Mouse (Mus musculus): ENCODE results near the gene Dnajb13. TPM values are rescaled to one million over a fixed set of nuclear protein-coding genes. Genes with fewer than 3 reads are reported as not detected.

Gene Dnajb13
- polyA plus RNA-seq, 1 experiment from 2014 or later: 5.0 TPM

DNA sequence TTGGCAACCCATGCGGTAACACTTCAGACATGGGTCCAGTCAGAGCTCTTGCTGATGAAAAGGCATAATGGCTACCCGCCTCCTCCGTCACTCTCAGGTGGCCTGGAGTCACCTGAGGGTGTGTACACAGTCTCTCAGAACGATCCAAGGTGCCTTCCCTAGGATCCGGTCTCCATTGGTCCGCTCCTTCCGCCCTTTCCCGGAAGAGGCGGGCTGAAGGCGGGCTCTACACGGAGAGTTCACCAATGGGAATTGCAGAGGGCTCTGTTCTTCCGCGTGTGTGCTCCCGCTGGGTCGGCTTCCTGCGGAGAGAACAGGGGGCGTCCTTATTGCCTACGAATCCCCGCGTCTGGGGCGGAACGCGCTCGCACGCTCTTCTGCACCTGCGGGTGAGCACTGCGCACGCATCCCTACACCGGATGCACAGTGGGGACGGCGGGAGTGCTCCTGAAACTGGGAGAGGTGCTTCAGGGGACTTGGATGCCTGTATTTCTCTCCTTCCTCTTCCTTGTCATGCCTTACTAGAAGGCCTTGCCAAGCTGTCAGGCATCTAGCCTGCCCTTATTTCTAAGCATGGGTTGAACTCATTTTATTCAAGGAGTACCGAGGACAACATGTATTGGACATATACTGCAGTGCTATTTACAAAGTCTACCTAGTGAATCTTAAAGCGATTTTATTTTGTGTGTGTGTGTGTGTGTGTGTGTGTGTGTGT, 22.2 kb upstream of the Dnajb13 start, which contains the start of gene Coa4:
TSS of gene Coa4 (plus strand) at position 268 of the 715 bp plus-strand sequence.
- WGBS: under 1% methylated on average over 33 of the region's 33 CpGs
- ATAC-seq (ENCODE audit: low FRiP score): peak; percentile 99
- H3K4me1 ChIP-seq: peaks cover 11% of the 10 kb centered on the region

DNA sequence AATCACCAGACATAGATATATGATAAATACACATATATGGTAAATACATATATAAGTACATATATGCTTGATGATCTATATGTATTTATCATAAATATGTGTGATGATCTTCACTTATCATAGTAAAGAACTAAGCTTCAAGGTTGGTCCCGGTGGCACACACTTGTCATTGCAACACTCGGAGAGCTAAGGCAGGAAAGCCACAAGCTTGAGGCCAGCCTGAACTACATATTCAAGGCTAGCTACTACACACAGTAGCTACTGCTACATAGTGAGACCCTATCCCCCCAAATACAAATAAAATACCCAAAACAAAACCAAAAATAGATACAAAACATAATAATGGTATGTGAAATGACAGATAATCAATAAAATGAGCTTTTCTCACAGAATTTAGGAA, 21.1 kb upstream of the Dnajb13 start:
- Histone ChIP-seq H3K27me3 (no peaks in the 10 kb centered on the region), H3K9me3 (replicated peaks) (no peaks in the 10 kb centered on the region), H3K4me1 (peaks cover 11% of the 10 kb centered on the region), H3K4me2 (replicated peaks) (no peak overlapping the region), H3K4me3 (no peak overlapping the region), H3K9ac (no peak overlapping the region), H3K36me3 (peaks cover 19% of the 10 kb centered on the region), H3K27ac (no peak overlapping the region)
- no peak for ATAC-seq (ENCODE audit: low FRiP score)
- 76% methylated on average over 2 of the region's 2 CpGs for WGBS

More for the DNA sequence above, 22.2 kb upstream of the Dnajb13 start, which contains the start of gene Coa4:
- H3K27me3 ChIP-seq: no peaks in the 10 kb centered on the region
- peak within 1 kb of the TSS; percentile 76 for H3K4me3 ChIP-seq
- peak within 1 kb of the TSS; percentile 78 for H3K9ac ChIP-seq
- no peaks in the 10 kb centered on the region for H3K9me3 ChIP-seq (replicated peaks)
- H3K36me3 ChIP-seq: peaks cover 19% of the 10 kb centered on the region
- peak within 1 kb of the TSS; percentile 70 for H3K4me2 ChIP-seq (replicated peaks)
- H3K27ac ChIP-seq: peak within 1 kb of the TSS; percentile 90

DNA sequence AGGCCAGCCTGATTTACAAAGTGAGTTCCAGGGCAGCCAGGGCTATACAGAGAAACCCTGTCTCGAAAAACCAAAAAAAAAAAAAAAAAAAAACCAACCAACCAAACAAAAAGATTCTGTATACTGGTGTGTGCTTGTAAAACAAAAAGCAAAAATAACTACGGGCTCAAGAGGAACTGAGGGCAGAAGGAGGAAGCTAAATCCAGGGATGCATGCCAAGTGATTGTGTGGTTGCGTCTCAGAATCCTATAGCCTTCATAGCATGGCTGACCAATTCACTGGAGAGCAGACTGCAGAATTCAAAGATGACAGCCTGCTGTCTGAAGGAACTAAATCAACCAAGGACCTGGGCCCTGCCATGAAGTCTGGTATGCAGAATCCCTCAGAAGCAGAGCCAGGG, 19.5 kb upstream of the Dnajb13 start:
- no peak for ATAC-seq (ENCODE audit: low FRiP score)
- no peak overlapping the region for H3K4me2 ChIP-seq (replicated peaks)
- H3K9me3 ChIP-seq (replicated peaks): no peaks in the 10 kb centered on the region
- H3K27me3 ChIP-seq: no peaks in the 10 kb centered on the region
- WGBS: 83% methylated on average over 3 of the region's 3 CpGs
- H3K4me3 ChIP-seq: no peak overlapping the region
- peaks cover 11% of the 10 kb centered on the region for H3K4me1 ChIP-seq
- H3K27ac ChIP-seq: no peak overlapping the region
- peaks cover 5% of the 10 kb centered on the region for H3K36me3 ChIP-seq
- H3K9ac ChIP-seq: no peak overlapping the region

DNA sequence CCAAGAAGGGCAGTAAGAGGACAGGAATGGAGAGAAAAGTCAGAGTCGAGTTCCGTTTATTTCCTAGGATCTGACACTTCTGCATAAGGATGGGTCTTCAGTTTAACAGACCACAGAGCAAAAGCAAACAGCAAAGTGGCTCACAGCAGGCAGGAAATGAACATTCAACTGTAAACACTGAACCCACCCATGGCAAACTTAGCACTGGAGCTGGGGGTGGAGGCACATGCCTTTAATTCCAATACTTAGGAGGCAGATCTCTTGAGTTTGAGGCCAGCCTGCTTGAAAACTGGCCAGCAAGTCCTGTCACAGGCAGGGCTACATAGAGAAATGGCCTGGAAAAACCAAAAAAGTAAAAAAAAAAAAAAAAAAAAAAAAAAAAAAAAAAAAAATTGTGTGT, 18.7 kb upstream of the Dnajb13 start:
- Histone ChIP-seq H3K36me3 (no peaks in the 10 kb centered on the region), H3K9me3 (replicated peaks) (no peaks in the 10 kb centered on the region), H3K4me1 (peaks cover 11% of the 10 kb centered on the region), H3K4me3 (no peak overlapping the region), H3K27ac (no peak overlapping the region), H3K4me2 (replicated peaks) (no peak overlapping the region), H3K27me3 (no peaks in the 10 kb centered on the region), H3K9ac (no peak overlapping the region)
- no peak for ATAC-seq (ENCODE audit: low FRiP score)
- 67% methylated on average over 2 of the region's 2 CpGs for WGBS

DNA sequence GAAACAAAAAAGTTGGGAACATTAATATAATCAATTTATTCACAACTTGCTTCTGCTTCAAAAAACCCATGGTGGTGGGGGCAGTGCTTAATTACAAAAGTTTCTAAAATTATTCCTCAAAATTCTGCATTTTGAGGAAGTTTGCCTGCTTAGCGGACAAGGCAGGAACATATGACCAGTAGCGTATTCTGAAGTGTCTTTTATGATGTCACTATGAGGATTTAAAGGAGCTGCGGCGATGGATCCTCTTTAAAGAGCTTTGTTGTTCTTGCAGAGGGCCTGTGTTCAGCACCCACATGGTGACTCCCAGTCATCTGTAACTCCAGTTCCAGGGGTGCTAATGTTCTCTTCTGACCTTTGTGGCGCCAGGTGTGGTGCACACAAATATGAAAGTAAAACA, 16.0 kb upstream of the Dnajb13 start:
- Histone ChIP-seq H3K4me1 (no peaks in the 10 kb centered on the region), H3K36me3 (no peaks in the 10 kb centered on the region), H3K4me3 (no peak overlapping the region), H3K27me3 (no peaks in the 10 kb centered on the region), H3K4me2 (replicated peaks) (no peak overlapping the region), H3K9me3 (replicated peaks) (no peaks in the 10 kb centered on the region), H3K9ac (no peak overlapping the region), H3K27ac (no peak overlapping the region)
- no peak for ATAC-seq (ENCODE audit: low FRiP score)
- WGBS: 92% methylated on average over 5 of the region's 5 CpGs

DNA sequence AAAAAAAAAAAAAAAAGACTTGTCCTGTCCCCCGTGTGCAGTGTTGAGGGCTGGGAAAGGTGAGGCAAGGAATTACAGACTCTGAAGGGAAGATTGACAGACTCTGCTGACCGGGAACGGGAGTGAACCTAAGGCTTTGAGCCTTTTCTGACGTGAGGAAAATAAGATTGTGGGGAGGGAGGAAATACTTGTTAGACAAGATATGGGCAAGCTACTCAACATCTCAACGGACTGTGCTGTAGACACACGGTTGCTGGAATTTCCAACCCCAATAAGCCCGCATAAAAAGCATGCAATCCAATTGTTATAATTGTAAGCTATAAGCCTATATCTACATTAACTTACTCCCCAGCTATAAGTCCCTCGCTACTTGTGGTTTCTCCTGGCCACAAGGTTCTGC, 9.9 kb upstream of the Dnajb13 start:
- Histone ChIP-seq H3K27ac (no peak overlapping the region), H3K36me3 (no peaks in the 10 kb centered on the region), H3K4me3 (no peak overlapping the region), H3K4me1 (no peaks in the 10 kb centered on the region), H3K4me2 (replicated peaks) (no peak overlapping the region), H3K9ac (no peak overlapping the region), H3K27me3 (no peaks in the 10 kb centered on the region), H3K9me3 (replicated peaks) (no peaks in the 10 kb centered on the region)
- ATAC-seq (ENCODE audit: low FRiP score): no peak
- 74% methylated on average over 8 of the region's 8 CpGs for WGBS

DNA sequence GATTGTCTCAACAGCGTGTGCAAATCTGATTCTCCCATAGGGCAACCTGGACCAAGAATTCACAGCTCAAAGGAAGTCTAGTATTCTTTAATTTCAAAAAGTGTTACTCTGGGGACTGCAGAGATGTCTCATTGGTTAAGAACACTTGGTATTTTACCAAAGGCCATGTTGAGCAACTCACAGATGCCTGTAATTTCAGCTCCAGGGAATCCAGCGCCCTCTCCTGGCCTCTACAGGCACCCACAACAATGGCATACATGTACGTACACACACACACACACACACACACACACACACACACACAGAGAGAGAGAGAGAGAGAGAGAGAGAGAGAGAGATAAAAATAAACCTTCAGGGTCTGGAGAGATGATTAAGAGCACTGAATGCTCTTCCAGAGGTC, 7.5 kb upstream of the Dnajb13 start:
- Histone ChIP-seq H3K27ac (no peak overlapping the region), H3K4me1 (0 out of 2 replicates have a peak, but pooled peaks cover 2% of the 10 kb centered on the region), H3K4me2 (replicated peaks) (no peak overlapping the region), H3K4me3 (no peak overlapping the region), H3K27me3 (no peaks in the 10 kb centered on the region), H3K9ac (no peak overlapping the region), H3K36me3 (no peaks in the 10 kb centered on the region), H3K9me3 (replicated peaks) (no peaks in the 10 kb centered on the region)
- WGBS: 82% methylated on average over 3 of the region's 3 CpGs
- no peak for ATAC-seq (ENCODE audit: low FRiP score)

DNA sequence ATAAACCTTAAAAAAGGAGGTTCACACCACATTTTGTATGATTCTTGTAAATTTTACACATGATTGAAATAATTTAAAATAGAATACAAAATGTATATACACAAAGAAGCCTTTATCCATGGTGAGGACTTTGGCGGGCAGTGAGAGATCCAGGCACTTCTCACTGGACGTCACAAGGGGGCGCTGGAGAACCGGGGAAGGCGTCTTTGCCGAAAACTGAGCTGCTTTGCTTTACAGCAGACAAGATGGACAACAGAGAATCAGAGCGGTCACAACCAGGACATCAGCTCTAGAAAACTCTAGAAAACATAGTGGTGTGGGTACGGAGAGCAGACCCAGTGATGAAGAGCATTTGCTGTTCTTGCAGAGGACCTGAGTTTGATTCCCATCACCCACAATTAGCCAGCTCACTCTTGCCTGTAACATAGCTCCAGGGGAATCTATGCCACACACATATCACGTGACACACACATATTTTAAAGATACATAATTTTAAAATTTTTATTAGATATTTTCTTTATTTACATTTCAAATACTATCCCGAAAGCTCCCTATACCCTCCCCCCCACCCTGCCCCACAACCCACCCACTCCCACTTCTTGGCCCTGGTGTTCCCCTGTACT, 6.0 kb upstream of the Dnajb13 start:
- Histone ChIP-seq H3K4me2 (replicated peaks) (no peak overlapping the region), H3K27ac (no peak overlapping the region), H3K9me3 (replicated peaks) (no peaks in the 10 kb centered on the region), H3K36me3 (no peaks in the 10 kb centered on the region), H3K4me3 (no peak overlapping the region), H3K27me3 (no peaks in the 10 kb centered on the region), H3K9ac (no peak overlapping the region), H3K4me1 (0 out of 2 replicates have a peak, but pooled peaks cover 2% of the 10 kb centered on the region)
- 21% methylated on average over 10 of the region's 10 CpGs for WGBS
- ATAC-seq (ENCODE audit: low FRiP score): peak; percentile 60; the same call in 1 of the 2 replicates

DNA sequence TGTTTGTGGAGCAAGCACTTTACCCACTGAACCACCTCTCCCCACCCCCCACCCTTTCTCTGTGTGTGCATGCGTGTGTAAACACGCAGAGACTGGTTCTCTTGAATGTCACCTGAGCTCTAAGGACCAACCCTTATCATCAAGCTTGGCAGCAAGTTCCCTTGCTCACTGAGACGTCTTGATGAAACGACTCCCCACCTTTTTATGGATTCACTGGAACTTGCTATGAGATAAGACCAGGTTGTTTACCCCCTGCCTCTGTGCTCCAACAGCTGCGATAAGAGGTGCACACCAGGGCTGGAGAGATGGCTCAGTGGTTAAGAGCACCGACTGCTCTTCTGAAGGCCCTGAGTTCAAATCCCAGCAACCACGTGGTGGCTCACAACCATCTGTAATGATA, 5.4 kb upstream of the Dnajb13 start:
- Histone ChIP-seq H3K27ac (no peak overlapping the region), H3K4me3 (no peak overlapping the region), H3K4me1 (0 out of 2 replicates have a peak, but pooled peaks cover 2% of the 10 kb centered on the region), H3K4me2 (replicated peaks) (no peak overlapping the region), H3K9me3 (replicated peaks) (no peaks in the 10 kb centered on the region), H3K27me3 (no peaks in the 10 kb centered on the region), H3K36me3 (no peaks in the 10 kb centered on the region), H3K9ac (no peak overlapping the region)
- no peak for ATAC-seq (ENCODE audit: low FRiP score)
- 72% methylated on average over 7 of the region's 7 CpGs for WGBS

DNA sequence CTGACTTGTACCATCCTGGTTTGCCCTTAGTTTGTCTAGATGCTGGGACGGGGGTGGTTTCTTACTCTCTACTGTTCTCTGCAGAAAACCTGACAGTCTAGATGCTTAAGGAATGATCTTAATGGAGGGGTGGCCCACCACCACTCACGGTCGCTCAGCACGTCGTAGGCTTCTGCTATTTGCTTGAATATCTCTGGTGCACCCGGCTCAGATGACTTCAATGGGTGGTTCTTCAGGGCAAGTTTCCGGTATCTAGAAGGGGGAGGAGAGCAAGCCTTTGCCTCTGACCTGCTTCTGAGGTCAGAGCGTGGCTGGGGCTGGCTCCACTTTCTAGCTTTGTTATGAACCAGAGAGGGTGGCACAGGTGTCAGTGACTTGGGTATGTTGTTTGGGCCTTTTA, 3.2 kb downstream of the Dnajb13 start:
- Histone ChIP-seq H3K4me3 (no peak overlapping the region), H3K27me3 (no peaks in the 10 kb centered on the region), H3K4me2 (replicated peaks) (no peak overlapping the region), H3K36me3 (no peaks in the 10 kb centered on the region), H3K4me1 (no peaks in the 10 kb centered on the region), H3K9ac (no peak overlapping the region), H3K9me3 (replicated peaks) (no peaks in the 10 kb centered on the region), H3K27ac (no peak overlapping the region)
- ATAC-seq (ENCODE audit: low FRiP score): no peak
- 84% methylated on average over 8 of the region's 8 CpGs for WGBS

DNA sequence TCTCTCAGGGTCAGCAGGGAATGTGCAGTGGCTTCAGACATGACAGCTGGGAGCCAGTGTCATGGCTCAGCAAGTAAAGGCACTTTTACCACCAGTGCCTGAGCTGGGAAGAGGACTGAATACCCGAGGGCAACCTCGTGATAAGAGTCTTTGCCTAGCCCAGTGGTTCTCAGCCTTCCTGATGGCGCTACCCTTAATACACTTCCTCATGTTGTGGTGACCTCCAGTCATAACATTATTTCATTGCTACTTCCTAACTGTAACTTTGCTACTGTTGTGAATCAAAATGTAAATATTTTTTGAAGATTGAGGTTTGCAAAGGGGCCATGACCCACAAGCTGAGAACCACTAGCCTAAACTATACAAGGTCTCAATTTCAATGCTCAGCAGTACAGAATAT, 6.1 kb downstream of the Dnajb13 start:
- H3K4me3 ChIP-seq: no peak overlapping the region
- no peaks in the 10 kb centered on the region for H3K4me1 ChIP-seq
- no peak for ATAC-seq (ENCODE audit: low FRiP score)
- H3K36me3 ChIP-seq: no peaks in the 10 kb centered on the region
- no peaks in the 10 kb centered on the region for H3K9me3 ChIP-seq (replicated peaks)
- WGBS: 77% methylated on average over 3 of the region's 3 CpGs
- no peak overlapping the region for H3K27ac ChIP-seq
- no peaks in the 10 kb centered on the region for H3K27me3 ChIP-seq
- H3K4me2 ChIP-seq (replicated peaks): no peak overlapping the region
- no peak overlapping the region for H3K9ac ChIP-seq

DNA sequence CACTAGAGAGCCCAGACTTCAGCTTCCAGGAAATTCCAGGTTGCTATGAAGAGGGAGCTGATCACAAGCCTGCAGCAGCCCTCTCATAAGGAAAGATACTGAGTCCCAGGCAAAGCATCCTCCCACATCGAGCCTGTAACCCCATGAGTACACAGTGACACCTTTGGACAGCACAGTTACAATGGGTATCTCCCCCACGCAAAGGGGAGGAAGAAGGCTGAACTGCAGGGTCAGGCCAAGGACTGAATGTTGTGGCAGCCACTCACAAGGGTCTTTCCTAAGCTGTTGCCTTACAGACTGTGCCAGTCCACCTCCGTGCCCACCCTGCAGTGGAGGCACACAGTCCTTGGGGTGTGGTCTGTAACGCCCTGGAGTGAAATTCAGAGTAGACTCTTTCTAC, 8.3 kb downstream of the Dnajb13 start:
- Histone ChIP-seq H3K27ac (no peak overlapping the region), H3K4me1 (no peaks in the 10 kb centered on the region), H3K4me3 (no peak overlapping the region), H3K9me3 (replicated peaks) (no peaks in the 10 kb centered on the region), H3K36me3 (no peaks in the 10 kb centered on the region), H3K4me2 (replicated peaks) (no peak overlapping the region), H3K27me3 (no peaks in the 10 kb centered on the region), H3K9ac (no peak overlapping the region)
- 78% methylated on average over 4 of the region's 4 CpGs for WGBS
- ATAC-seq (ENCODE audit: low FRiP score): no peak
